Mouse (Mus musculus) layer of hippocampus, postnatal 14 days (tissue): ENCODE results near the gene Akt2. TPM values are rescaled to one million over a fixed set of nuclear protein-coding genes. Genes with fewer than 3 reads are reported as not detected.
"Not testable (repeated sequence)": the region's sequence is repeated elsewhere in the genome, so short reads cannot be mapped to it uniquely, and the experiment has no call there.

Source experiments
- DNase-seq, 2 experiments: peaks; one replicate each; pipeline ENCODE4 v3.0.0; 2021 to 2022; ENCODE audit warnings: low spot score in 2 of 2, mixed read lengths in 1 of 2
- total RNA-seq, 2 experiments: library from RNA; stranded (reverse); gene quantifications; 2 replicates each; pipeline ENCODE4 v1.2.3; 2021

Akt2 gene
- total RNA-seq, 2 experiments from 2014 or later, result 93.7 to 103 TPM

DNA sequence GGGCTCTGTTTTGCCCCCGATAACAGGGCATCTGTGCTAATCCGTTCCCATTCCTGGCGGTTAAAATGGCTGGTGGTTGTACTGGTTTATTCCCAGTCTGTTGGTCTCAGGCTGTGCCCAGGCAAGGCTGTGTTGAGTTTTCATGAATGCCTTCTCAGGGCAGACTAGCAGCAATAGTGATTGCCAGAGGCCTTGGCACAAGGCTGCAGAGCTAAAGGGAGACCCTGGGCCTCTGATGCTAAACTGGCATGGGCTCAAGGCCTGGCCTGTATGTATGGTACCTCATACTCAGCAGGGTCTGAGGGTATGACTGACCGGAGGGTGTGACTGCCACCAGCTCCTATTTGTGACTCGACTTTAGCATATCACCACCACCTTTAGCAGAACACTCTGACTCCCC is 19.5 kb downstream of the Akt2 start:
- no peak for DNase-seq

GRCm38 (mm10) chr7:27612940-27613339 is 21.6 kb downstream of the Akt2 start:
- no peak for DNase-seq

DNA sequence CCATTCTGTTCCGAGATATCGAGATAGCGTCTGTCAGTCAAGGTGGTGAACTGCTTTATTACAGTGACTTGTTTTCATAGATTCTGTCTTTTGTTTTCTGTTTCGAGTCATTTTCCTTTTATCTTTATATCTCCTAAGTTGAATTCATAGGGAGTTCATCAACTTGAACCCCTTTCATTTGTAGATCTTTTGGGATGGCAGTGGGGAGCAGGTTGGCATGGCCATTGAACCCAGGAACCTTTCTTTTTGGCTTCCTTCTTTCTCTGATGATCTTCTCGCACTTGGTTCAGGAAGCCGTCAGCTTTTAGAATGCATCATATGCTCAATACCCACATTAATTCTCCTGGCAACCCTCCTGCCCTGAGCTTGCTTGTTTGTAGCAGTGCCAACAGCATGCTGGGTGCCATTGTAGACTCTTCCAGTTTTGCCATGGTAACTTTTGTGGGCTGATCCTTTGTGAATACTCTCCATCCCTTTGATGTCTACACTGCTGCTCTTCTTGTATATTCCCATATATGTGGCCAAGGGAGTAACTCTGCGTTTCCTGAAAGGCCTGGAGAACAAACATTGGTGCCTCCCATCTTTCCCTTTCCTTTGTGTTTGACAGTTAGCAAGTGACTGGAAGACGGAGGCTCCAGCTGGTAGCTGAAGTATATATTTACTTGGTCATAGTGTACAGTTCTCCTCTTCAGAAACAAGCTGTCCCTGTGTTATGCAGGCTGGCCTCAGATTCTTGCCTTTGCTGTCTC is 22.6 kb downstream of the Akt2 start:
- DNase-seq, result peak; percentile 71 to 86

DNA sequence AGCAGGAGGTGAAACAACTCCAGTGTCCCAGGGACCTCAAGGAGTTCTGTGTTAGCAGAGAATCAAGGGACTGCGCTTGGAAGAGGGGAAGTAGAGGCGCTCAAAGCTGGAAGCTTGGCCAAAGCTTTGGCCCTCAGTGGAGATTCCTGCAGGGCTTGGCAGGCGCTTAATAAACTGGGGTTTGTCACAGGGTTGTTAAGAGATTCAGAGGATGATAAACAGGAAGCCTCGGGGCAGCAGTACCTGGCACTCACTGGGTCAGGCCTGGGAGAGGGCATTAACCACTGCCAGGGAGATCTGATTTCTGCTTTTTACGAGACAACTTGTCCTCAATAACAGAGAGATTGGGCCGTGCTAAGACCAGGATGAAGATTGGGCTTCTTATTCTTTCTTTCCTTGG is 29.7 kb downstream of the Akt2 start:
- DNase-seq, result peak in 1 of 2 experiments; percentile 66

- no peak for DNase-seq
Observed at GRCm38 (mm10) chr7:27622234-27622633, 30.9 kb downstream of the Akt2 start.

DNA sequence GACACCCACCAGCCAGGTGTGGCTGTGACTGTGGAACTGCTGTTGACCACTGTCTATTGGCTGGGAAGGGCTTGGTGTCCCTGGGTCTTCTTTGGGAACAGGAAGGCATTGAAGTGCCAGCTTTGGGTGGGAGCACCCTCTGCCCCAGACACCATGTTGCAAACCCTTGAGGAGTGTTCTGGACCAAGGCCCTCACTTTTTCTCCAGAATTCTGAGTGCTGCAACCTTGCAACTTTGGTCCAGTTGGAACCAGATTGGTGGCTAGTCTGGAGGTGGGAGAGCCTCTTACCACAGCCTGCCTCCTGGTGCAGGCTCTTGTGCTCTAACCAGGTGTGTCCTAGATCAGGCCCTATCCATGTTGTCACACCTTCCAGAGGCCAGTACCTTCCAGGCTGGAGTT is 33.6 kb downstream of the Akt2 start:
- no peak for DNase-seq

DNA sequence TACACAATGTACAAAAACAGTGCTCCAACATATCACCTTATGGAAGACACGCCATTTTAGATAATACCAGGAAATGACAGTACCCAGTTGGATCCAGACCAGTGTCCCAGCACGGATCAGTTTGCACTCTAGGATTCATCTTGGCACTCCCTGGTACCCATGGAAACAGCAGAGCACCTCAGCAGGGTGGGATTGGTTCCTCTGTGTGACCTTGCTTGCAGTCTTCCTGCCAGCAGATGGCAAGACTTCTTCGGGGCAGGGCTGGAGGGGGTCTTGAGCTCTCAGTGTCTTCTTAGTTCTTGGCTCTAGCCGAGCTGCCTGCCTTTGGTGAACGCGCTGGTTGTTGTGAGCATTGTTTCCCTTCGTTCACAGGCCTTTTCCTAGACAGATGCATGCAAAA is 36.4 kb downstream of the Akt2 start:
- no peak for DNase-seq

GRCm38 (mm10) chr7:27628190-27628589 is 36.8 kb downstream of the Akt2 start:
- no peak for DNase-seq

- DNase-seq, result not testable (repeated sequence)
Observed at GRCm38 (mm10) chr7:27628816-27629215, 37.5 kb downstream of the Akt2 start.

GRCm38 (mm10) chr7:27631439-27631838 is 40.1 kb downstream of the Akt2 start:
- DNase-seq, result no peak

- DNase-seq, result no peak
Observed at GRCm38 (mm10) chr7:27633166-27633565, 41.8 kb downstream of the Akt2 start.

DNA sequence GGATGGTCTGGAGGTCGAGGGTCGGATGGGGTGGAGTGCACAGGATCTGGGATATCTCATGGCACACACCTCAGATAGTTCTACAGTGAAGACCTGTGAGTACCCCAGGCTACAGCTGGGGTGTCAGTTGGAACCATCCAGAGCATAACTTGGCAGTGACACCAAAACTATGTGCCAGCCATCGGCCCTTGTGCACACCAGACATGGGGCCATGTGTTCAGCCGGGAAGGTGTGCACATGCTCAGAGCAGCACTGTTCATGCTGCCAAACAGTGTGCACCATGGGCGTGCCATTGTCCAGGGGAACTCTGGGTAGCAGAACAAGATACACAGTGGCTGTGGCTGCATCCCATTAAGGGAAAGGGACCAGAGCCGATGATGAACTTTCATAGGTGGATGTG is 43.3 kb downstream of the Akt2 start:
- DNase-seq, result no peak

GRCm38 (mm10) chr7:27635094-27635493 is 43.7 kb downstream of the Akt2 start:
- DNase-seq, result not testable (repeated sequence)

GRCm38 (mm10) chr7:27644471-27644870 is 53.1 kb downstream of the Akt2 start:
- DNase-seq, result no peak

DNA sequence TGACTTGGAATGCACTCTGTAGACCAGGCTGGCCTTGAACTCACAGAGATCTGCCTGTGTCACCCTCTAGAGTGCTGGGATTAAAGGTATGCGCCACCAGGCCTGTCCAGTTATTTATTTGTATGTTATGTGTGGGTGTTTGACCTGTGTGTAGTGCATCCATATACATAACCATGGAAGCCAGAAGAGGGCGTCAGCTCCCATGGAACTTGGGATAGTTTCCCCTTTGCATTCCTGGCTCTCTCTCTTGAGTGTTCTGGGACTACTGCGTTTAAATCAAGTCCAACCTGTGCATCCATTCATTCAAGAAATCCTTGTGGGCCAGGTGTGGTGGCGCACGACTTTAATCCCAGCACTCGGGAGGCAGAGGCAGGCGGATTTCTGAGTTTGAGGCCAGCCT is 55.2 kb downstream of the Akt2 start:
- no peak for DNase-seq

- DNase-seq, result no peak
Observed at GRCm38 (mm10) chr7:27647281-27648002, 56.1 kb downstream of the Akt2 start.

GRCm38 (mm10) chr7:27649723-27650122 is 58.4 kb downstream of the Akt2 start:
- DNase-seq, result no peak

GRCm38 (mm10) chr7:27650949-27651348 is 59.6 kb downstream of the Akt2 start:
- DNase-seq, result peak; percentile 60 to 80

- DNase-seq, result peak; percentile 77 to 78
Observed at GRCm38 (mm10) chr7:27653681-27654437, 62.5 kb downstream of the Akt2 start, which contains the start of gene Ttc9b. TSS of gene Ttc9b (plus strand) at chr7:27653915.

DNA sequence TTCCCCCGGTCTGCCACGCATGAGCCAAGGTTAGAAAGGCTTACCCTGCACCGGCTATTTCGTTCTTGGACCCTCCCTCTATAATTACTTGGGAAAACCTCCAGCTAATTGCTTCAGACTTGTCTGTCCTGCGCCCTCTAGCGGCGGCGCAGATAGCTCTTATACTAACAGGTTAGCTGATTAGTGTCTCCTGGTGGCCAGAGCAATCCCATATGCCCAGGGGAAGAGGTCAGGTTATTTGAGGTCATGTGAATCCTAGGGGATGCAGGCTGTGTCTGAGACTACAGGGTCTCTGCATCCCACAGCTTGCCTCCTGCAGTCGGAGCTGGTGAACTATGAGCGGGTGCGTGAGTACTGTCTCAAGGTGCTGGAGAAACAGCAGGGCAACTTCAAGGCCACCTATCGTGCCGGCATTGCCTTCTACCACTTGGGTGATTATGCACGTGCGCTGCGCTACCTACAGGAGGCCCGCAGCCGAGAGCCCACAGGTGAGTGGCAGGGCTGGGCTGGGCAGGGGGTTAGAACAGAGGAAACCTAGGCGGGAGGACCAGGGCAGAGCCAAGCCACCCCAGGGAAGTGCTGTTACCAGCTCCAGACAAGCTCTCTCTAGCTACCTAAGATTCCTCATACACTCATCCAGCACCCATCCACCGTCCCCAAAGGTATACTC is 63.4 kb downstream of the Akt2 start:
- peak; percentile 53 to 68 for DNase-seq

DNA sequence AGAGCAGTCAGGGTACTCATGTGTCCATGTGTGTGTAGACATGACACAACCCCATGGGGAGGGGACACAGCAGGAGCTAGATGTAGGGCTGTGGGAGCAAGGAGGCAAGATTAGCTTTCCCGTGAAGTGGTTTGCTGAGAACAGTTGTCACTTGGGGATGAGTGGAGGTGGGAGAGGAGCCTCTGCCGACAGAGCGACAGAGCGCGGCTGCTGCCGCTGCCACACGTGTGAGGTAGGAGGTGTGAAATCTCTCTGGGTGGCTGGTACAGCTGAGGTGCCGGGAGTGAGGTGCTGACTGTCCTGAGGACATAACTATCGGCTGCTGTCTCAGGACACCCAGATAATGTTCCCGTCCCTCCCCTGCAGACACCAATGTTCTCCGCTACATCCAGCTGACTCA is 64.2 kb downstream of the Akt2 start:
- no peak for DNase-seq
